Mouse (Mus musculus) granulocyte monocyte progenitor cell, adult 5-6 weeks (primary cell): Measurements from ENCODE around the gene Pik3cb. TPM values are rescaled to one million over a fixed set of nuclear protein-coding genes. Genes with fewer than 3 reads are reported as not detected.

Experiments
- ATAC-seq: replicated peaks from 2 replicates; pipeline ENCODE4 v1.8.0; 2016; ENCODE audit warnings: mild to moderate bottlenecking, moderate TSS enrichment, inconsistent platforms; ENCODE audit not compliant: poor library complexity, severe bottlenecking
- total RNA-seq, 2 experiments: library from RNA; stranded (forward) in 1 of 2; stranded (reverse) in 1 of 2; fragments of 200-712, 200-1000 nt in 1 of 2; fragments of >200 nt in 1 of 2; fragmentation: Nextera tagmentation in 1 of 2; gene quantifications; 2 replicates each; pipeline ENCODE4 v1.2.3; 2014 to 2017

The Pik3cb gene
- total RNA-seq, 2 experiments from 2014 or later, result 4.6 to 10.5 TPM

GRCm38 (mm10) chr9:99152699-99153490 is 12.5 kb upstream of the Pik3cb start:
- no peak for ATAC-seq

GRCm38 (mm10) chr9:99146855-99147735 is 6.7 kb upstream of the Pik3cb start:
- peak; percentile 75 for ATAC-seq

- ATAC-seq, result no peak
Observed at GRCm38 (mm10) chr9:99145756-99146155, 5.3 kb upstream of the Pik3cb start.

- no peak for ATAC-seq
Observed at GRCm38 (mm10) chr9:99144416-99144989, 4.1 kb upstream of the Pik3cb start.

- no peak for ATAC-seq
Observed at GRCm38 (mm10) chr9:99141618-99142017, 1.2 kb upstream of the Pik3cb start.

GRCm38 (mm10) chr9:99141171-99141570 is 750 bp upstream of the Pik3cb start:
- no peak for ATAC-seq

GRCm38 (mm10) chr9:99139194-99140023 is 1.0 kb downstream of the Pik3cb start:
- peak; percentile 67 for ATAC-seq

GRCm38 (mm10) chr9:99137301-99137700 is 3.1 kb downstream of the Pik3cb start:
- ATAC-seq, result no peak

GRCm38 (mm10) chr9:99131951-99132470 is 8.4 kb downstream of the Pik3cb start:
- no peak for ATAC-seq

GRCm38 (mm10) chr9:99131119-99131518 is 9.3 kb downstream of the Pik3cb start:
- no peak; the same call in 1 of the 2 replicates for ATAC-seq

- no peak for ATAC-seq
Observed at GRCm38 (mm10) chr9:99127578-99127977, 12.8 kb downstream of the Pik3cb start.

GRCm38 (mm10) chr9:99122749-99123148 is 17.7 kb downstream of the Pik3cb start:
- ATAC-seq, result peak; percentile 96

- ATAC-seq, result no peak
Observed at GRCm38 (mm10) chr9:99112409-99112808, 28.0 kb downstream of the Pik3cb start.

- no peak for ATAC-seq
Observed at GRCm38 (mm10) chr9:99111085-99111484, 29.3 kb downstream of the Pik3cb start.

GRCm38 (mm10) chr9:99110213-99110612 is 30.2 kb downstream of the Pik3cb start:
- ATAC-seq, result 0 out of 2 replicates have a peak, but pooled peaks have one; percentile 17

GRCm38 (mm10) chr9:99109585-99109984 is 30.8 kb downstream of the Pik3cb start:
- ATAC-seq, result peak; percentile 96

- ATAC-seq, result peak; percentile 27; the same call in 1 of the 2 replicates
Observed at GRCm38 (mm10) chr9:99104449-99104848, 36.0 kb downstream of the Pik3cb start.

GRCm38 (mm10) chr9:99103865-99104264 is 36.6 kb downstream of the Pik3cb start:
- no peak for ATAC-seq

GRCm38 (mm10) chr9:99098482-99099129 is 41.8 kb downstream of the Pik3cb start:
- no peak for ATAC-seq
